ENCODE assay signal across 8 mouse cellular contexts in genomic region chr14:73325456-73326381, GRCm38 (mm10). TPM values are rescaled to one million over a fixed set of nuclear protein-coding genes. Genes with fewer than 3 reads are reported as not detected.
DNase-seq lines count a peak whose midpoint lies in the region; ATAC-seq lines count a peak whose summit lies in the region.

Rb1 (minus strand) TSS chr14:73325822.

- intact Hi-C loops in left cerebral cortex, postnatal 10 days (cut with DNase I): loop anchor here (2.0 to 10.0 kb wide), 2 partner anchors 61 to 149 kb away; no protein-coding TSS in a partner anchor

- peak; percentile 67 for DNase-seq in ZHBTc4 (ENCODE audit: low read depth, low spot score)
- peak; percentile 69 to 78 for DNase-seq in gastrocnemius, adult 8-10 months (ENCODE audit: low spot score in 2 of 2)
- DNase-seq in induced T-regulatory cell, adult 2 months (ENCODE audit: low read depth): peak; percentile 90
- peak; percentile 55 to 90 for DNase-seq in left cerebral cortex, postnatal 10 days (ENCODE audit: extremely low spot score in 1 of 2, low spot score in 2 of 2)
- DNase-seq in right cerebral cortex, postnatal 10 days (ENCODE audit: low spot score in 2 of 2): peak; percentile 86 to 88
- peak; percentile 80 for DNase-seq in urinary bladder, postnatal 25 days (ENCODE audit: low spot score)

- ATAC-seq in common myeloid progenitor, adult 5-6 weeks (replicated peaks; ENCODE audit: low read depth, poor library complexity, severe bottlenecking): peak; percentile 56
- ATAC-seq in megakaryocyte progenitor cell, adult 5-6 weeks (replicated peaks; ENCODE audit: poor library complexity): peak; percentile 45

RNA-seq across cellular contexts. Expression of gene Rb1, which starts in this region (rescaled TPM):
- 23.5 and 31.6 TPM in 2 replicates for total RNA-seq in common myeloid progenitor, adult 5-6 weeks (2017)
- total RNA-seq in gastrocnemius, adult 8-10 months (2022): 10 to 100 TPM; 14.5 to 25.1 (median 17.4) TPM
- 10 to 100 TPM; 35.9 to 37.9 TPM for total RNA-seq in left cerebral cortex, postnatal 10 days (2021)
- total RNA-seq in megakaryocyte progenitor cell, adult 5-6 weeks (2015): 46.8 and 47.0 TPM in 2 replicates
- total RNA-seq in megakaryocyte progenitor cell, adult 5-6 weeks (2017): 16.2 and 16.6 TPM in 2 replicates

Comparison
In these comparisons a context has a peak if more than half of its experiments do, and no peak if none do; other contexts are left out.
1. Peak in every context shown above with its lines: DNase-seq and ATAC-seq.